Mouse (Mus musculus) c-Kit-positive CD71-positive TER-119-negative erythroid progenitor cells, embryonic 14.5 days (primary cell): Measurements from ENCODE around the gene Zfp553.
A peak's percentile ranks its signal among the peaks of the same experiment; 100 is the strongest.

Experiments
- DNase-seq: peaks from one replicate; pipeline ENCODE4 v3.0.0-alpha.2; 2013; ENCODE audit warnings: low read depth

Zfp553 gene

GRCm38 (mm10) chr7:127232622-127233367, at the start of gene Zfp553, which contains the start of gene Sept1:
Gene Zfp553, plus strand, starts transcription at chr7:127233061.
Gene Sept1, minus strand, starts transcription at chr7:127233130.
- peak; percentile 61 for DNase-seq

GRCm38 (mm10) chr7:127183345-127183744, 49.5 kb upstream of the Zfp553 start:
- DNase-seq: peak; percentile 68

- DNase-seq: no peak
Measured at GRCm38 (mm10) chr7:127183828-127184227, 49.0 kb upstream of the Zfp553 start.

GRCm38 (mm10) chr7:127184720-127185119, 48.1 kb upstream of the Zfp553 start:
- DNase-seq: no peak

- DNase-seq: no peak
Measured at GRCm38 (mm10) chr7:127185601-127186000, 47.3 kb upstream of the Zfp553 start.

- no peak for DNase-seq
Measured at GRCm38 (mm10) chr7:127187351-127187750, 45.5 kb upstream of the Zfp553 start.

- no peak for DNase-seq
Measured at GRCm38 (mm10) chr7:127188305-127189276, 44.3 kb upstream of the Zfp553 start.

- no peak for DNase-seq
Measured at GRCm38 (mm10) chr7:127190672-127191071, 42.2 kb upstream of the Zfp553 start.

GRCm38 (mm10) chr7:127192989-127193388, 39.9 kb upstream of the Zfp553 start:
- DNase-seq: no peak

GRCm38 (mm10) chr7:127194011-127194632, 38.7 kb upstream of the Zfp553 start:
- DNase-seq: no peak

GRCm38 (mm10) chr7:127194633-127195029, 38.2 kb upstream of the Zfp553 start:
- DNase-seq: no peak

GRCm38 (mm10) chr7:127195544-127196295, 37.1 kb upstream of the Zfp553 start, which contains the start of gene Cd2bp2:
Gene Cd2bp2, minus strand, starts transcription at chr7:127196050.
- peak; percentile 95 for DNase-seq

- DNase-seq: no peak
Measured at GRCm38 (mm10) chr7:127196484-127196883, 36.4 kb upstream of the Zfp553 start.

- DNase-seq: no peak
Measured at GRCm38 (mm10) chr7:127206606-127207005, 26.3 kb upstream of the Zfp553 start.

- no peak for DNase-seq
Measured at GRCm38 (mm10) chr7:127207374-127208294, 25.2 kb upstream of the Zfp553 start.

GRCm38 (mm10) chr7:127208295-127208552, 24.6 kb upstream of the Zfp553 start, which contains the start of gene Tbc1d10b:
Gene Tbc1d10b, minus strand, starts transcription at chr7:127208468.
- DNase-seq: no peak

GRCm38 (mm10) chr7:127208553-127209438, 24.1 kb upstream of the Zfp553 start, which contains the start of gene Mylpf:
Gene Mylpf, plus strand, starts transcription at chr7:127208890.
- DNase-seq: peak; percentile 95

- DNase-seq: no peak
Measured at GRCm38 (mm10) chr7:127209851-127210250, 23.0 kb upstream of the Zfp553 start.

GRCm38 (mm10) chr7:127210266-127210665, 22.6 kb upstream of the Zfp553 start:
- DNase-seq: no peak
